In genomic region chr1:86526116-86526788, GRCm38 (mm10) we compare ENCODE assay signal across 8 mouse cellular contexts. TPM values are rescaled to one million over a fixed set of nuclear protein-coding genes. Genes with fewer than 3 reads are reported as not detected.
DNase-seq lines count a peak whose midpoint lies in the region; ATAC-seq and TF ChIP-seq lines count a peak whose summit lies in the region.

TSS of gene Ptma (plus strand) at chr1:86526726.

- peaks cover 36% of the 10 kb centered on the region for H3K36me3 ChIP-seq in ES-E14 (ENCODE audit: control insufficient read depth, insufficient read depth, low read length, poor library complexity, severe bottlenecking)
- peaks cover 13% of the 10 kb centered on the region for H3K36me3 ChIP-seq in forebrain, embryonic 15.5 days

- peak; percentile 99 for TF ChIP-seq POLR2A in lung, adult 2 months (IDR thresholded peaks at IDR 0.05; ENCODE audit: borderline replicate concordance, extremely low read depth, low read depth, low read length)

- no peaks in the 10 kb centered on the region for H3K9me3 ChIP-seq in ES-E14 (ENCODE audit: control insufficient read depth, insufficient read depth, low read depth, low read length)
- H3K9me3 ChIP-seq in forebrain, embryonic 15.5 days = no peaks in the 10 kb centered on the region

- peak; percentile 96 for ATAC-seq in forebrain, embryonic 15.5 days (replicated peaks)
- ATAC-seq in neutrophil, adult 5-6 weeks (ENCODE audit: extremely low read depth, insufficient number of reproducible peaks, low FRiP score, poor library complexity, severe bottlenecking) = peak; percentile 70

- under 1% methylated on average over 48 of the region's 63 CpGs for whole genome bisulfite sequencing in forebrain, embryonic 15.5 days
- WGBS in lung, adult 2 months = 0% methylated on average over 57 of the region's 63 CpGs

- H3K4me1 ChIP-seq in ES-E14 (ENCODE audit: control insufficient read depth in 2 of 2, insufficient read depth in 2 of 2, low read length in 2 of 2, poor library complexity in 1 of 2) = peaks cover 5 to 23% of the 10 kb centered on the region in 2 experiments
- peaks cover 33% of the 10 kb centered on the region for H3K4me1 ChIP-seq in forebrain, embryonic 15.5 days
- peaks cover 18% of the 10 kb centered on the region for H3K4me1 ChIP-seq in lung, adult 2 months (ENCODE audit: control insufficient read depth, insufficient read depth, low read length)

- in situ Hi-C loops in ES-E14 (cut with MboI; ENCODE audit: low sequenced_read_pairs in 2 of 2, unreplicated experiment in 2 of 2) = no loop called here

- peak within 1 kb of the TSS; percentile 82 to 91 for H3K4me3 ChIP-seq in ES-E14 (ENCODE audit: insufficient read depth in 1 of 2, low read depth in 1 of 2, low read length in 2 of 2, poor library complexity in 1 of 2, severe bottlenecking in 1 of 2)
- H3K4me3 ChIP-seq in forebrain, embryonic 15.5 days = peak within 1 kb of the TSS; percentile 92
- peak within 1 kb of the TSS; percentile 87 for H3K4me3 ChIP-seq in lung, adult 2 months (replicated peaks; ENCODE audit: extremely low read depth, low read depth, low read length)

- no peaks in the 10 kb centered on the region for H3K27me3 ChIP-seq in forebrain, embryonic 15.5 days

- peak within 1 kb of the TSS; percentile 93 for H3K4me2 ChIP-seq in forebrain, embryonic 15.5 days (replicated peaks)

- DNase-seq in ES-E14 (ENCODE audit: low read depth, low spot score) = peak; percentile 97
- peak; percentile 100 for DNase-seq in cerebellum, adult 11-12 months
- peak; percentile 99 for DNase-seq in heart, postnatal 25 days (ENCODE audit: low spot score)
- peak; percentile 99 to 100 for DNase-seq in layer of hippocampus, adult 18-20 months (ENCODE audit: low spot score in 2 of 2)
- peak; percentile 96 for DNase-seq in lung, adult 2 months
- DNase-seq in thymus, adult 18-20 months = peak; percentile 99

- TF ChIP-seq CTCF in lung, adult 2 months (IDR thresholded peaks at IDR 0.05; ENCODE audit: insufficient read depth, low read length) = no peak

- peak within 1 kb of the TSS; percentile 99 for H3K9ac ChIP-seq in ES-E14 (ENCODE audit: insufficient read depth, low read depth, low read length, poor library complexity, severe bottlenecking)
- peak within 1 kb of the TSS; percentile 99 for H3K9ac ChIP-seq in forebrain, embryonic 15.5 days (replicated peaks)

- intact Hi-C loops in heart, postnatal 25 days (cut with DNase I) = loop anchor here (5.0 kb wide), 1 partner anchor 54 kb away; no protein-coding TSS in a partner anchor

- H3K27ac ChIP-seq in ES-E14 (ENCODE audit: insufficient read depth, low read depth, low read length, poor library complexity, severe bottlenecking) = peak within 1 kb of the TSS; percentile 100
- peak within 1 kb of the TSS; percentile 100 for H3K27ac ChIP-seq in forebrain, embryonic 15.5 days (replicated peaks)

TF ChIP-seq in ES-E14, 5 proteins besides CTCF, POLR2A, EP300 and RAD21:
- TF ChIP-seq ZC3H11A (IDR thresholded peaks at IDR 0.05; ENCODE audit: borderline replicate concordance, low read depth, low read length) (no peak), MAFK (IDR thresholded peaks at IDR 0.05; ENCODE audit: insufficient read depth, low read depth, low read length) (no peak), CHD2 (IDR thresholded peaks at IDR 0.05; ENCODE audit: low read depth, low read length) (peak; percentile 56; the same call in 1 of the 2 replicates), HCFC1 (IDR thresholded peaks at IDR 0.05; ENCODE audit: borderline replicate concordance, insufficient read depth, low read length) (no peak; the same call in 1 of the 2 replicates), ZNF384 (IDR thresholded peaks at IDR 0.05; ENCODE audit: low read depth, low read length) (no peak)

RNA-seq across cellular contexts. Expression of gene Ptma, which starts in this region (rescaled TPM):
- 2,106 and 2,587 TPM in 2 replicates for total RNA-seq in ES-E14 (2012; rRNA removed)
- polyA plus RNA-seq in forebrain, embryonic 15.5 days (2015; fragmentation: Nextera tagmentation; extraction: Ambion mirVana) = 2,368 and 2,448 TPM in 2 replicates
- total RNA-seq in heart, postnatal 25 days (2021) = 100 to 1,000 TPM; 231 to 265 TPM
- 100 to 1,000 TPM; 470 to 490 TPM for total RNA-seq in layer of hippocampus, adult 18-20 months (2021)
- polyA plus RNA-seq in lung, adult 2 months (2012; rRNA removed) = 751 and 980 TPM in 2 replicates
- 1,253 and 1,399 TPM in 2 replicates for total RNA-seq in neutrophil, adult 5-6 weeks (2017)

Comparison
In these comparisons a context has a peak if more than half of its experiments do, and no peak if none do; other contexts are left out.
1. Peak in every context shown above with its lines: DNase-seq, ATAC-seq, H3K4me3 ChIP-seq and H3K27ac ChIP-seq.